Mouse (Mus musculus) spleen, postnatal 36 days (tissue): ENCODE measurements around the gene Ghrl.

Source experiments
- DNase-seq, 2 experiments: peaks; one replicate each; pipeline ENCODE4 v3.0.0; 2022; ENCODE audit warnings: low spot score in 2 of 2, mixed read lengths in 1 of 2

Ghrl gene

GRCm38 (mm10) chr6:113668287-113669154, 51.2 kb downstream of the Ghrl start:
- DNase-seq, result peak; percentile 75 to 78

- no peak for DNase-seq
Measured at GRCm38 (mm10) chr6:113667611-113668122, 52.0 kb downstream of the Ghrl start.
